Mouse (Mus musculus) embryonic facial prominence, embryonic 15.5 days (tissue): Measurements from ENCODE around the gene Hhat. TPM values are rescaled to one million over a fixed set of nuclear protein-coding genes. Genes with fewer than 3 reads are reported as not detected.
A peak's percentile ranks its signal among the peaks of the same experiment; 100 is the strongest.

Experiments
- ATAC-seq: fragments of 200-750 bp; cut with Nextera tagmentation; 2 replicates; pipeline ENCODE4 v1.8.0; 2017; ENCODE audit warnings: low read depth, moderate TSS enrichment; ENCODE audit not compliant: insufficient number of reproducible peaks, low FRiP score, low TSS enrichment
- H3K27ac ChIP-seq: fragments of 300-500 bp; sonication (generic); replicated peaks from 2 replicates; pipeline ENCODE4 v1.5.1; 2015; ENCODE audit warnings: mild to moderate bottlenecking, inconsistent platforms
- H3K27me3 ChIP-seq: fragments of 300-500 bp; sonication (generic); 2 replicates; pipeline ENCODE4 v1.6.1; 2015; ENCODE audit warnings: inconsistent platforms
- H3K36me3 ChIP-seq: fragments of 300-500 bp; sonication (generic); 2 replicates; pipeline ENCODE4 v1.6.1; 2015; ENCODE audit warnings: mild to moderate bottlenecking, inconsistent platforms
- H3K4me1 ChIP-seq: fragments of 300-500 bp; sonication (generic); 2 replicates; pipeline ENCODE4 v1.6.1; 2015; ENCODE audit warnings: inconsistent platforms
- H3K4me2 ChIP-seq: fragments of 300-500 bp; sonication (generic); replicated peaks from 2 replicates; pipeline ENCODE4 v1.6.1; 2015; ENCODE audit warnings: mild to moderate bottlenecking, inconsistent platforms
- H3K4me3 ChIP-seq: fragments of 300-500 bp; sonication (generic); replicated peaks from 2 replicates; pipeline ENCODE4 v1.5.1; 2015; ENCODE audit warnings: mild to moderate bottlenecking, inconsistent platforms
- H3K9ac ChIP-seq: fragments of 300-500 bp; sonication (generic); 2 replicates; pipeline ENCODE4 v1.6.1; 2015; ENCODE audit warnings: inconsistent platforms
- H3K9me3 ChIP-seq: fragments of 300-500 bp; sonication (generic); replicated peaks from 2 replicates; pipeline ENCODE4 v1.6.1; 2016; ENCODE audit warnings: inconsistent platforms
- WGBS: fragments of 180-500 bp; shearing (Covaris S2); methylation state at CpG from one replicate; pipeline ENCODE4 v1.1.7; 2015; 5-methylcytosine and 5-hydroxymethylcytosine counted together
- polyA plus RNA-seq: library from polyadenylated mRNA; unstranded; fragments of >200 nt; fragmentation: Nextera tagmentation; extraction: Ambion mirVana; gene quantifications from 2 replicates; pipeline ENCODE4 v1.2.1, GENCODE M21; 2015

Gene Hhat
- polyA plus RNA-seq, 1 experiment from 2014 or later = 9.5 TPM

DNA sequence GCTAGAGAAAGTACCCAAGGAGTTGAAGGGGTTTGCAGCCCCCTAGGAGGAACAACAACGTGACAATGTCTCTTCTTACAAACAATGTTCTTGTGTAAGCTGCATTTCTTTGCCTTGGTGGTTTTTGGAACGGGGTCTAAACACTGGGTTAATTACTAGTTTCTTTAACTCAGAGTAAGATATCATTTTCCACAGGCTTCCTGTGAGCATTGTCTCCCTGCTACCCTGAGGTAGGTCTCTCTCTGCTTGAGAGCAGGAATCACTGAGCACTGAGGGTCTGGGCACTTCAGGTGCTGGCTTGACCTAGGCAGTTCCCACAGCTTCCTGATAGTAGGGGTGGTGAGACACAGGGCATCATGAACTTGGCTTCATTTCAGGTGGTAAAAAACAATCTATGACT is 323.4 kb downstream of the Hhat start:
- H3K4me2 ChIP-seq = no peak overlapping the region
- no peaks in the 10 kb centered on the region for H3K9me3 ChIP-seq
- 44% methylated on average over 2 of the region's 2 CpGs for WGBS
- H3K36me3 ChIP-seq = no peaks in the 10 kb centered on the region
- no peak for ATAC-seq
- H3K9ac ChIP-seq = no peak overlapping the region
- H3K4me3 ChIP-seq = no peak overlapping the region
- H3K4me1 ChIP-seq = peaks cover 39% of the 10 kb centered on the region
- H3K27ac ChIP-seq = peak overlapping the region; percentile 74
- H3K27me3 ChIP-seq = no peaks in the 10 kb centered on the region

Other genes starting within 250 kb of the Hhat start
- gene Sertad4, start 84.5 kb upstream of the Hhat start, polyA plus RNA-seq = 58.0 and 63.4 TPM in 2 replicates